Mouse (Mus musculus): ENCODE data around the gene Ccdc160. TPM values are rescaled to one million over a fixed set of nuclear protein-coding genes. Genes with fewer than 3 reads are reported as not detected.

Ccdc160 gene
- polyA plus RNA-seq, 1 experiment, result not detected

DNA sequence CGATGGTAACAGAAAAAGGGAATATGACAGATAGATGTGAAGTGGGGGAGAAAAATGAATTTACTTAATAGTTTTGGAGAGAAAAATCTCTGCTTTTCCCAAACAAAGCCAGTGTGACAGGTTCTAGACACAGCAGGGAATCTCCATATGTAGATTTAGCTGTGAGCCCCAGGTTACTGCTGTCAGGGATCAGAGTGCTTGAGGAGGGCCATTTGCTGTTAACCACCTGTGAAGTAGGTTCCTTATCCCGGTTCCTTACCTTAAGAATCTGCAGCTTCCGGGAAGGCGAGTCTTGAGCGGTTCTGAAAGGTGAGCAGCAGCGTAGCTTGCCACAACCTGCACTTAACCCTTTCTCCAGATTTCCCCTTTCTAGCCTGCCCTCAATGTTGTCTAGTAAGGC, 1.9 kb downstream of the Ccdc160 start:
- TF ChIP-seq GATA1 (IDR thresholded peaks at IDR 0.05; ENCODE audit: low read length), result no peak

GRCm38 (mm10) chrX:52795816-52796215, 4.8 kb downstream of the Ccdc160 start:
- no peak for TF ChIP-seq GATA1 (IDR thresholded peaks at IDR 0.05; ENCODE audit: low read length)

- no peak for TF ChIP-seq GATA1 (IDR thresholded peaks at IDR 0.05; ENCODE audit: low read length)
Observed at GRCm38 (mm10) chrX:52797031-52797625, 6.1 kb downstream of the Ccdc160 start.

GRCm38 (mm10) chrX:52798255-52798654, 7.3 kb downstream of the Ccdc160 start:
- no peak for TF ChIP-seq GATA1 (IDR thresholded peaks at IDR 0.05; ENCODE audit: low read length)

DNA sequence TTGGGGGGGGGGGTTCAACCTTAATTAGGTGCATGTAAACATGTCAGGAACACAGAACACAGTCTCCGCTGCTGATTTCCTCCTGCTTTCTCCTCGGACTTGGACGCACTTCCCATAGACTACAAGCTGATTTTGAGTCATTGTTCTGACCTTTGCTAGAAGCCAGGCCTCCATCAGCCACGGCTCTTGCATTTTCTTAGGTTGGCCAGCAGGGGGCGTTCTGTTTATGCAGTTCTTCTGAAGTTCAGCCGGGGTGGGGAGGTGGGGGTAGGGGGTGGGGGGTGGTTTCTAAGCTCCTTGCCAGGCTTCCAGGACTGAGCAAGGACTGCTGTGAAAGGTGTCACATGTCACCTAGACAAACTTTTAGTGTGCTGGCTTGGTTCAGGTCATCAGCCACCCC, 8.6 kb downstream of the Ccdc160 start:
- TF ChIP-seq GATA1 (IDR thresholded peaks at IDR 0.05; ENCODE audit: low read length), result no peak

- no peak for TF ChIP-seq GATA1 (IDR thresholded peaks at IDR 0.05; ENCODE audit: low read length)
Observed at GRCm38 (mm10) chrX:52819338-52819737, 28.3 kb downstream of the Ccdc160 start.

Other genes starting within 250 kb of the Ccdc160 start
- gene Gpc3, start 177.2 kb upstream of the Ccdc160 start, polyA plus RNA-seq (2012), result not detected in 2 replicates
- 7.3 and 8.4 TPM in 2 replicates for gene Phf6, start 121.1 kb downstream of the Ccdc160 start, polyA plus RNA-seq (2012)
- 4.8 and 5.8 TPM in 2 replicates for gene Hprt, start 196.9 kb downstream of the Ccdc160 start, polyA plus RNA-seq (2012)

Measured in G1E-ER4 (cell line).